Comparison of ENCODE assay signal across 8 mouse cellular contexts in the genomic region with DNA sequence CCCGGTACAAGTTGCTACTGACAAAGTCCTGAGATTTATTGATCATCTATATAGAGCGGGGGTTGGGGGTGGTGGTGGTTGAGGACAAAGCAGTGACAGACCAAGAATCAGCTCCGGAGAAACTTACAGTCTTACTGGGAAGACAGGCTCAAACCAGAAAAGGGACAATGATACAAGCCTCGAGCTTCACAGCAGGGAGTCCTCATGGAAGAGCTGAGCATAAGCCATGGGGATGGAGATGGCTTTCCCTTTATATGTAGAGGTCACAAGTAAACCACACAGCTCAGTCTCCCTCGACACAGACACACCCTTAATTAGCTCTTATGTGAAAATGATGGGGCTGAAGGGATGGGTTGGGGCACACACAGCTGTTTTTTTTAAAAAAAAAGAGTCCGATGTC. TPM values are rescaled to one million over a fixed set of nuclear protein-coding genes. Genes with fewer than 3 reads are reported as not detected.
DNase-seq lines count a peak whose midpoint lies in the region; ATAC-seq and TF ChIP-seq lines count a peak whose summit lies in the region.

No protein-coding gene starts in this region.

- no peaks in the 10 kb centered on the region; the same call in 1 of the 2 replicates for H3K4me1 ChIP-seq in liver, embryonic 11.5 days (replicated peaks; ENCODE audit: control insufficient read depth, insufficient read depth, low read length)
- H3K4me1 ChIP-seq in embryonic fibroblast, embryonic 13.5 days (ENCODE audit: control insufficient read depth, insufficient read depth, low read length) = peaks cover 3% of the 10 kb centered on the region
- no peaks in the 10 kb centered on the region for H3K4me1 ChIP-seq in limb, embryonic 11.5 days (ENCODE audit: control insufficient read depth, insufficient read depth, low read length)

- no peak overlapping the region for H3K27ac ChIP-seq in liver, embryonic 11.5 days (ENCODE audit: low read depth, low read length)
- peak overlapping the region; percentile 50; the same call in 1 of the 2 replicates for H3K27ac ChIP-seq in embryonic fibroblast, embryonic 13.5 days (ENCODE audit: insufficient read depth, low read length)
- no peak overlapping the region for H3K27ac ChIP-seq in limb, embryonic 11.5 days (replicated peaks; ENCODE audit: low read depth, low read length)

- no peak for DNase-seq in liver, embryonic 11.5 days (ENCODE audit: low spot score)
- no peak for DNase-seq in liver
- DNase-seq in limb, embryonic 11.5 days (ENCODE audit: low spot score) = peak; percentile 26
- peak; percentile 55 for DNase-seq in retina, postnatal 1 day
- no peak for DNase-seq in right cerebral cortex, adult 18-20 months
- DNase-seq in layer of hippocampus, postnatal 10 days (ENCODE audit: low spot score in 2 of 2) = no peak
- no peak for DNase-seq in gastrocnemius, postnatal 25 days

- no peak for TF ChIP-seq POLR2A in embryonic fibroblast, embryonic 13.5 days (IDR thresholded peaks at IDR 0.05; ENCODE audit: low read depth, low read length)

- 19% methylated on average over 6 of the region's 6 CpGs for WGBS in liver, embryonic 11.5 days
- 19% methylated on average over 6 of the region's 6 CpGs for WGBS in limb, embryonic 11.5 days

- H3K4me2 ChIP-seq in liver, embryonic 11.5 days = peak overlapping the region; percentile 67
- peak overlapping the region; percentile 96 for H3K4me2 ChIP-seq in limb, embryonic 11.5 days (ENCODE audit: low read depth, severe bottlenecking)

- H3K36me3 ChIP-seq in liver, embryonic 11.5 days (ENCODE audit: control insufficient read depth, insufficient read depth, low read length) = no peaks in the 10 kb centered on the region
- H3K36me3 ChIP-seq in limb, embryonic 11.5 days (ENCODE audit: control insufficient read depth, insufficient read depth, low read length) = no peaks in the 10 kb centered on the region

- H3K4me3 ChIP-seq in liver, embryonic 11.5 days (ENCODE audit: low read depth, low read length) = peak overlapping the region; percentile 39
- H3K4me3 ChIP-seq in embryonic fibroblast, embryonic 13.5 days (ENCODE audit: insufficient read depth, low read length) = peak overlapping the region; percentile 30
- peak overlapping the region; percentile 48 for H3K4me3 ChIP-seq in limb, embryonic 11.5 days (ENCODE audit: low read depth, low read length)

- TF ChIP-seq CTCF in embryonic fibroblast, embryonic 13.5 days (IDR thresholded peaks at IDR 0.05; ENCODE audit: borderline replicate concordance, insufficient read depth, low read length) = no peak

- no peak overlapping the region for H3K9ac ChIP-seq in liver, embryonic 11.5 days (ENCODE audit: low read depth, low read length)
- peak overlapping the region; percentile 53; the same call in 1 of the 2 replicates for H3K9ac ChIP-seq in limb, embryonic 11.5 days (ENCODE audit: low read length)

- H3K27me3 ChIP-seq in liver, embryonic 11.5 days (replicated peaks; ENCODE audit: control insufficient read depth, insufficient read depth, low read length) = peaks cover 21% of the 10 kb centered on the region
- H3K27me3 ChIP-seq in limb, embryonic 11.5 days (ENCODE audit: control insufficient read depth, insufficient read depth, low read length) = peaks cover 15% of the 10 kb centered on the region

- ATAC-seq in liver, embryonic 11.5 days (replicated peaks; ENCODE audit: low FRiP score) = no peak
- ATAC-seq in limb, embryonic 11.5 days (ENCODE audit: insufficient number of reproducible peaks, low FRiP score, low TSS enrichment, low read depth) = no peak

- H3K9me3 ChIP-seq in liver, embryonic 11.5 days (ENCODE audit: control insufficient read depth, low read length) = no peaks in the 10 kb centered on the region
- no peaks in the 10 kb centered on the region for H3K9me3 ChIP-seq in limb, embryonic 11.5 days (ENCODE audit: control insufficient read depth, low read length)

RNA-seq across cellular contexts. Expression of a gene that starts 0.4 kb away (rescaled TPM):
- polyA plus RNA-seq in liver, embryonic 11.5 days (2014; fragmentation: Nextera tagmentation; extraction: Ambion mirVana) = 1.9 TPM in 2 replicates
- 10.7 and 12.0 TPM in 2 replicates for polyA plus RNA-seq in embryonic fibroblast, embryonic 13.5 days (2011; ENCODE audit: insufficient read length, low read depth, missing spikeins)
- polyA plus RNA-seq in limb, embryonic 11.5 days (2014; fragmentation: Nextera tagmentation; extraction: Ambion mirVana) = 0.95 and 2.0 TPM in 2 replicates
- 10 to 100 TPM; 23.5 to 25.1 TPM for total RNA-seq in layer of hippocampus, postnatal 10 days (2021)
- total RNA-seq in gastrocnemius, postnatal 25 days (2021) = 1 to 10 TPM; 8.6 to 8.8 TPM

Comparison
In these comparisons a context has a peak if more than half of its experiments do, and no peak if none do; other contexts are left out.
1. DNase-seq: peak in limb, embryonic 11.5 days (single experiment) and retina, postnatal 1 day (single experiment); none in liver, embryonic 11.5 days (single experiment), liver (single experiment), right cerebral cortex, adult 18-20 months (single experiment), layer of hippocampus, postnatal 10 days (0 of 2) and gastrocnemius, postnatal 25 days (single experiment).
2. Peak in every context shown above with its lines, with median percentiles within 50 percentile points of each other: H3K4me3 ChIP-seq.